Mouse (Mus musculus): ENCODE measurements around the gene Ssx9.
"Not testable (repeated sequence)": the region's sequence is repeated elsewhere in the genome, so short reads cannot be mapped to it uniquely, and the experiment has no call there.

Gene Ssx9

DNA sequence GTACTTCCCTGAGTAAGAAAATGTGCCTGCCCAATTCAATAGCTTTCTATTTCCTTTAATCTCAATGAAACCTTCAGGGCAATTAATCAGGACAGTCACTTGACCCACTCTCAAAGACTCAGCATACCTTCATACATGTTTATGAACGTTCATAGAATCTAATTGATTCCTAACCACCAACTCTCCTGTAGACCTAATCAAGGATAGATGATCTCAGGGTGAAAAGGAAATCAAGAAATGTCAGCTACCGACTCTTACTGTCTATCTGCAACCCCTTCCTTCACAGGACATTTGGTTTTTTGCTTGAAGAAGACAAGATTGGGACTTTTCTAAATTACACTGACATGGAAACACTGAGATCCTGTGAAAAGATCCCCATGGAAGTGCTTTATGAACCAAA is at the start of gene Ssx9:
Gene Ssx9 (plus strand): TSS at position 301 of the 400 bp plus-strand sequence.
- DNase-seq (ENCODE audit: low read depth, low spot score): not testable (repeated sequence)

DNA sequence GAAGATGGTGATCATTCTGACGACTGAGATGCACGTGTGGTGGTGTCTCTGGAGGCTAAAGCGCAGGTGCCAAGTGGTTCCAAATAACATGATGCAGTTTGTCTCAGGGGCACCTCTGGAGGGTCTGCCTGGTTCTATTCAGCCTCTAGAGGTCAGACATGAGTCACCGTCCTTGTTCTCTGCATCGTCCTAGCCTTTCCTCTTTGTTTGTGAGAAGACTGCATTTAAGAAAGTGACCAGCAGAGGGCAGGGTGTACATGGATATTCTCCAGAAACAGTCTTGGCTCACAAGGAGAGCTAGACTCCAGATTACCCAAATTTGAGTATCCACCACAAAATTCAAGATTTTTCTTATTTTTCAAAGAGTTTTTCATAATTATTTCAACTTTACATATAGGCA is 15.3 kb upstream of the Ssx9 start:
- DNase-seq (ENCODE audit: low read depth, low spot score): peak; percentile 11

GRCm38 (mm10) chrX:8803391-8803790 is 55.2 kb downstream of the Ssx9 start, which contains the start of gene Ssxb5:
Ssxb5 (plus strand) TSS chrX:8803691.
- not testable (repeated sequence) for DNase-seq (ENCODE audit: low read depth, low spot score)

Data from forelimb bud, embryonic 11.5 days (tissue).